Mouse (Mus musculus): ENCODE data around the gene Clstn1. TPM values are rescaled to one million over a fixed set of nuclear protein-coding genes. Genes with fewer than 3 reads are reported as not detected.

Clstn1 gene
- total RNA-seq, 2 experiments from 2014 or later = 494 to 507 TPM

DNA sequence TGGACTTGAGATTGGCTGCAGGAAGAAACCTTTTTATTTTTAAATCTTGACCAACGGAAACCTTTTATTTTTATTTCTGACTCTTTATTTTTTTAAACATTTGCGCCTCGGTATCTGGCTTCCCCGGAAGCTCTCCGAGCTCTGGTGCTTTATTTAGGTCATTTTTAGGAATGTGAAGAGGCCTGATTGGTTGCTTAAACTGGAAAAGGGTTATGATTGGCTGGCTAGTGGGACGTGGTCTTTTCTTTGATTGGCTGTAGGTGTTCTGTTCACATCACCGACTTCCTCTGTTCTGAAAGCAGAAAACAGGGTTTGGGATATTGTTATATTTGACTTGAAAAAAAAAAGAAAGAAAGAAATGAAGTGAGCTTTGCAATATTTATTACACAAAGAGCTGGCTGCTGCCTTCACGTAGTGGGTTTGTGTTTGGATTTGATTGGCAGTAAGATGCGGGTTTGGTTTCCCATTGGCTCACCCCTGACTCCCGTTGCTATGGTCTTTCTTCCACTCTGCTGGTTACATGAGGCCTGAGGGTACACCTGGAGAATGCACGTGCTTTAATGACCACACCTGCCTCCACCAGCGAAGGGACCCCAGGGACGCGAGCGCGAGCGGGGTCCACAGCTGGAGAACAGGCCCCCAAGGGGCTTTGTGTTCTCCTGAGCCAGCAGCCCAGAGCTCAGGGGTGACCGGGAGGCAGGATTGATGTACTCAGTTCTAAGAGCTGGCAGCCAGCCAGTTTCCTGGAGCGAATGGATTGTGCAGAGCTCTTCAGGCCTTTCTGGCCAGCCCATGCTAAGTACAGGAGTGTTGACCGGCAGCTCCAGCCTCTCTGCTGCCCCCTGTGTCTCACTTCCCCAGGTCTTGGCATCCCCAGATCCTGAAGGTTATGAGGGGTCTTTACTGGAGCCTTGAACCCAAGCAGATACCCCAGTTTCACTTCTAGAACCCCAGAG is 21.5 kb upstream of the Clstn1 start:
- intact Hi-C loops (cut with DNase I) = no loop called here
- DNase-seq = peak; percentile 94

DNA sequence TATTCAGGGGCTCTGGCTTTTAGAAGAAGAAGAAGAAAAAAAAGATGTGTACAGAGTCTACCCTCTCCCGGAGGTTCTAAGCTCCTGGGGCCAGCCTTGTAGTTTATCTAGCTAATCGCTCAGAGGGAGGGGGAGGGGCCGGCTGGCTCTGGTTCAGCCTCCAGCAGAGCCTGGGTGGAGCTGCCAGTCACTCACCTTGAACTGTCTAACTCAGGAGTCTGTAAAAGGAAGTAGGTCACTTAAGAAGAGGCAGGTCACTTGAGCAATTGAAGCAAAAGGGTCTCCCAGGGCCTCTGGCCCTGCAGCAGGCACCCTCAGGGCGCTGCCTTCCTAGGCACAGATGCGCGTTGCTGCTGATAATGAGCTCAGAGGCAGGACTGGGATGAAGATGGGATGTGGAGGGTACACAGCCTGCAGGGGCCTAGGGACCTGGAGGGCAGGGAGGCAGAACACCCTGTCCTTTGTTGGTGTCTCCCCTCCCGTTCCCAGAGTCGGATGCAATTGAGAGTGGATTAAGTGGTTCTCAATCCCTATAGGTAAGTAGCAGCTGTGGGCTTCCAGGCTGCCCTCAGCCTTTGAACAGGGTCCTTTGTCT is 18.7 kb upstream of the Clstn1 start:
- DNase-seq = no peak
- intact Hi-C loops (cut with DNase I) = no loop called here

GRCm38 (mm10) chr4:149568622-149569021 is 17.6 kb upstream of the Clstn1 start:
- no peak for DNase-seq
- intact Hi-C loops (cut with DNase I) = no loop called here

- intact Hi-C loops (cut with DNase I) = no loop called here
Observed at GRCm38 (mm10) chr4:149569781-149570497, 16.3 kb upstream of the Clstn1 start.

DNA sequence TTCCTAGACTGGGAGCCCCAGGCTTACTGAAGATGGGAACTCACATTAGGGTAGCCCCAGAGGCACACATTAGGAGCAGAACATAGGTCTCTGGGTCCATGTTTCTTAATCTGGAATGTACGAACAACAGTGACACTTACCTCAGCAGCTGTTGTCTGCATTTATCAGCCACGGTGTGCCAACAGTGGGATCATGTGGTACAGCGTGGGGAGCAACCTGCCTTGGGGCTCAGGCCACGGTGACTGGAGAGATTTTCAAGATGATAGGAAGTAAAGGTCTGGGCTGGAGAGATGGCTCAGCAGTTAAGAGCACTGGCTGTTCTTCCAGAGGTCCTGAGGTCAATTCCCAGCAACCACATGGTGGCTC is 15.8 kb upstream of the Clstn1 start:
- intact Hi-C loops (cut with DNase I) = no loop called here

More at GRCm38 (mm10) chr4:149569781-149570497, 16.3 kb upstream of the Clstn1 start:
- DNase-seq = no peak

DNA sequence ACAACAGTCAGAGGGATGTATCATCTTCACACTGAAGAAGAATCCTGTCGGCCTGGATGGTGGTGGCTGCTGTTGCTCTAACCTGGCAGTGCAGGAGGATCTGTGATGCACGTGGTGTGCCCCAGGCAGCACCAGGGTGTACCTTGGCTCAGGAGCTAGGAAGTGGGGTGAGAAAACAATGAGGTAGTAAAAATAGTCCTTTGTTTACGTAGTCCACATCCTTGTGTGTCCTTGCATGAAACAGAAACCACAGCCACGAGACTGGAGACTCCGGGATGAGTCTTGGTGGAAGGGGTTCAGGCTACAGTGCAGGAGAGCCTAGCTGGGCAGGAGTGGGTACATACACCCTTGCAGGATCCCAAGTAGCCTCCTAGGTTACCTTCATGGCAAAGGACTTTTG is 15.1 kb upstream of the Clstn1 start:
- DNase-seq = no peak
- intact Hi-C loops (cut with DNase I) = no loop called here

More for the DNA sequence above, 15.8 kb upstream of the Clstn1 start:
- no peak for DNase-seq

- DNase-seq = peak; percentile 35
- intact Hi-C loops (cut with DNase I) = no loop called here
Observed at GRCm38 (mm10) chr4:149571651-149572149, 14.6 kb upstream of the Clstn1 start.

- no peak for DNase-seq
- intact Hi-C loops (cut with DNase I) = no loop called here
Observed at GRCm38 (mm10) chr4:149572446-149572845, 13.8 kb upstream of the Clstn1 start.

DNA sequence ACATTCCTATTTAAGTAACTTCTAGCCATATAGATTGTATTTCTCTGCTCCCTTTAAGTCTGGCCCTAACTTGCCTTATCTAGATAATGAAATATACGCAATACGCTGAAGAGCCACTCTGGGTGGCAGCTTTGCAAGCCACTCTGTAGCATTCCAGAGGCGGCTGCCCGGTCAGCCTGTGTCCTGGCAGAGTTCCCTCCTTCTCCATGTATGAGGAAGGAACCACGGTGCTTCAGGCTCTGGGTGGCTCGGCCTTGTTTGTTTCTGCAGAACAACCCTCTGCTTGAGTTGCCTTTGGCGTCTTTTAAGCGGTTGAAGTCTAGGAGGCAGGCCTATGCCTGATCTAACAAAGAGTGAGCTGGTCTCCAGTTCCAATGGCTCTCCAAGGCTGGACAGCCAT is 13.4 kb upstream of the Clstn1 start:
- no peak for DNase-seq
- intact Hi-C loops (cut with DNase I) = no loop called here

- DNase-seq = no peak
- intact Hi-C loops (cut with DNase I) = no loop called here
Observed at GRCm38 (mm10) chr4:149574391-149574821, 11.9 kb upstream of the Clstn1 start.

DNA sequence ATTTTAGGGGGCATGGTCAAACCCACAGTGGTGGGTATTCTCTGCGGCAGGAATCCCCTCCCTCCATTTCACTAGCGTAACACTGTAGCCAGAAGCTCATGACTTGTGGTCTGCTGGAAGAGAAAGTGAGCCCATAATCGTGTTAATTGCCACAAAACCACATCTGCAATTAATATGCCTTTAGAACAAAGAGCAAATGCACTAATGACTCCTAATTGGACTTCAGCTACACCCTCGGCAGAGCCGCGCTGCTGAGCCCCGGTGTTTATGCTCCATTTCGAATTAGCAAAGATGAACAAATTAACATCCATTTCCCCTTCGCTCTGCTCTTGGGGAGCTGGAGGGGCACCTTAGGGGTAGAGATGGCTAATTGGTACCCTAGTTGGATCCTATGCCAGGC is 10.2 kb upstream of the Clstn1 start:
- DNase-seq = no peak
- intact Hi-C loops (cut with DNase I) = no loop called here

DNA sequence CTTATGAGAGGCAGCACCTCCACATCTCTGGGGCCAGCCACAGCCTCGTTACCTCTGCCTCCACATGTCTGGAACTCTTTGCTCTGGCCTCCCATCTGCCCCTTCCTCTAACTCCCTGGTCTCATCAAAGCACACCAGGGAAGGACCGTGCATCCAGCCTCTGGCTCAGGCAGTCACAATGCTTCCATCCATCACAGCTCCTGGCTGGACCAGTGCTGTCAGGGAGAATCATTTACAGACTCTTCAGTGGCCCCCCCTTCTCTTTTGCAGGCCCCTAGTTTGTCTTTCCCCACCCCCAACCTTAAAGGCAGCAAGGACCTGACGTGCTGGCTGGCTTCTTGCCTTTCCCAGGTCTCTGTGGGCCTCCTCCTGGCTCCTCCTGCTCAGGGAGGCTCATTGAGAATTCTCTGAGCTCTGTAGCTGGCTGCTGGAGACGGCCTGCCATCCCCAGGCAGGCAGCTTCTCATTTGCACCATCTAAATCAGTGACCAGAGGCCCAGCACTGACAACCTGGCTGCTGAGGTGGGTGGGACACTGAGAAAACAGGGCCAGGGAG is 9.2 kb upstream of the Clstn1 start:
- intact Hi-C loops (cut with DNase I) = no loop called here
- no peak for DNase-seq

- intact Hi-C loops (cut with DNase I) = no loop called here
- peak; percentile 63 for DNase-seq
Observed at GRCm38 (mm10) chr4:149578085-149578681, 8.1 kb upstream of the Clstn1 start.

DNA sequence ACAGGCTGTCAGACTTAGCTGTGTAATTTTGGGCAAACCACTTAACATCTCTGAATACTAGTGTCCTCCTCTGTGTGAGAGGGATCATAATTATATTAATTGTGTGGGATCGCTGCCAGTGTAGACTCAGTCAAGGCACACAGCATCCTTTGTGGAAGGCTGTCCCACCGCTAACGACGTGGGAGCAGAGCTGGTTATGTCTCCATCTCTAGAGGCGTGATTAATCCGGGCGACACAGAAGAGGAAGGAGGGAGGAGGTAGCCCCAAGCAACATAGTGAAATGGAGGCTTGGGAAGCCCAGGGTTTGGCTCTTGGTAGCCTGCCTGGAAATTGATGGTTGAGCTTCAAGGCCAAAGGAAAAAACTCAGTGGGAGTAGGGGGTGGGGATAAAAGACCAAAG is 7.4 kb upstream of the Clstn1 start:
- intact Hi-C loops (cut with DNase I) = no loop called here
- peak; percentile 33 for DNase-seq

- DNase-seq = no peak
- intact Hi-C loops (cut with DNase I) = no loop called here
Observed at GRCm38 (mm10) chr4:149585236-149585635, 1.0 kb upstream of the Clstn1 start.

DNA sequence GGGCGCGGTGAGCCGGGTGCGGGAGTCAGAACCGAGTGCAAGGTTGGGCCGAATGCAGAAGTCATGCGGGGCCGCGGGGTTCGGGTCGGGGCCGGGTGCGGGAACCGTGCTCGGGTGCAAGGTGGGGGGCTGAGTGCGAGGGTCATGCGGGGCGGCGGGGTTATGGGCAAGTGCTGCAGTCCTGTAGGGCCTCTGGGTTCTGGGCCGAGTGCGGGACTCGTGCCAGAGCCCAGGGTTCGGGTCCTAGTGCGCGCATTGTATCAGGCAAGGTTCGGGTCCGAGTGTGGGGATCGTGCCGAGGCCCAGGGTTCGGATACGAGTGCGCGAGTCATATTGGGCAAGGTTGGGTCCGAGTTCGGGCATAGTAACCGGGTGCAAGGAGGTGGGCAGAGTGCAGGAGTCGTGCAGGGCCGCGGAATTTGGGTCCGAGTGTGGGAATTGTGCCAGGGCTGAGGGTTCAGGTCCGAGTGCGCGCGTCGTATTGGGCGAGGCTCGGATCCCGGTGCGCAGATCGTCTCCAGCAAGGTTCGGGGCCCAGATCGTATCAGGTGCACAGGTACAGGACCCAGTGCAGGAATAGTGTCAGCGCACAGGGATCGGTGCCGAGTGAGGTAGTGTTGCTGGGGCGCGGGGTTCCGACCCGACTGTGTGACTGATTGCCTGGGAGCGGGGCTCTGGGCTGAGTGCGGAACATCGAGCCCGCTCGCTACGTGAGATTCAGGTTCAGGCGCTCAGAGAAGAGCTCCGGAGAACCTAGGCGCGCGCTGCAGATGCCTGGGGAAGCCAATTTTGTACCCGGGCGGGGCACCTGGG is 721 bp downstream of the Clstn1 start:
- DNase-seq = peak; percentile 69
- intact Hi-C loops (cut with DNase I) = no loop called here

DNA sequence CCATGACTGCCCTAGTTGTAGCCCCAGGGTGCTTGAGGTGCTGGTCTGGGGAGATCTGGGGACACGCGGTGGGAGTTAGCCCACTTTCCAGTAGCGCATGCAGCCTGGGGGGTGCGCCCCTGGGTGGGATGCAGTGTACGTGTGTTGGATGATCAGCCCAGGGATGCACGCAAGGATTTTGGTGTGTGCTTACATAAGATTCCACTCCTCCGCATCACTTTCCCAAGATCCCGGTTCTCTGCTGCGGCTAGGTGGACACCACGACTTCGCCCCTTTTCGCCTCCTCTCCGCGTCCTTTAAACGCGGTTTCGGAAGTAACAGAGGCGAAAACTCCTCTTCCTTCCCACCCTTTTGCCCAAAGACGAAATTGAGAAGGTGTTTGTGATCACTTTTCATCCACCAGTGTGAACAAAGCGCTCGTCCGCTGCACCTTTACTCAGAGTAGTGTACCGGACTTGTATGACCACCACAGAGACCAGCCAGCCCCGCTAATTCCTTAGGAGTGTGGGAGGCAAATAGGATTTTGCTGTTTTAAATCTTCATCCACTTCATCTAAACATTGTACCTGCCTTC is 1.4 kb downstream of the Clstn1 start:
- intact Hi-C loops (cut with DNase I) = no loop called here
- no peak for DNase-seq

- DNase-seq = no peak
- intact Hi-C loops (cut with DNase I) = no loop called here
Observed at GRCm38 (mm10) chr4:149590200-149590599, 3.9 kb downstream of the Clstn1 start.

DNA sequence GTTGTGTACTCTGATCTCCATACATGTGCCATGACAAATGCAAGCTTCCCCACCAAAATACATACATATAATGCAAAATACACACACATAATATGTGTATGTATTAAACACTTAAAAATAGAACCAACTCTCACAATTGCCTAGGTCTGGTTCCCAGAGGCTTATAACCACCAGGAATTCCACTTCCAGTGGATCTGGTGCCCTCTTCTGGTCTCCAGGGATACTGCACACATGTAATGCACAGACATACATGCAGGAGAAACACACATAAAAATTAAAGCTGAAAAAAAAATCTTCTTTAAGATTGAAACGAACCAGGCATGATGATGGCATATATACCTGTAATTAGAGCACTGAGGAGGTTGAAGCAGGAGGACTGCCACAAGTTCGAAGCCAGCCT is 5.2 kb downstream of the Clstn1 start:
- no peak for DNase-seq
- intact Hi-C loops (cut with DNase I) = no loop called here

All from left cerebral cortex, postnatal 4 days (tissue).